Mouse (Mus musculus) heart, adult 2 months (tissue): ENCODE measurements around the gene Slc22a21.

Experiments
- CTCF ChIP-seq: fragments of 200-600 bp; IDR thresholded peaks from 2 replicates; pipeline ENCODE4 v1.8.1; 2022; ENCODE audit warnings: antibody characterized with exemption, mild to moderate bottlenecking, moderate library complexity
- EP300 ChIP-seq: fragments of 200-500 bp; IDR thresholded peaks from 2 replicates; pipeline ENCODE4 v1.6.1; 2011; ENCODE audit warnings: low read depth, low read length, control low read depth; ENCODE audit not compliant: insufficient read depth

- no peak for TF ChIP-seq CTCF
- no peak for TF ChIP-seq EP300
Measured at GRCm38 (mm10) chr11:53988081-53988480, 7.9 kb upstream of the Slc22a21 start.
